Mouse (Mus musculus) frontal cortex, postnatal 36 days (tissue): ENCODE measurements around the gene Tmem132e.

Source experiments
- DNase-seq, 2 experiments: peaks; one replicate each; pipeline ENCODE4 v3.0.0; 2022; ENCODE audit warnings: low spot score in 2 of 2

The Tmem132e gene

DNA sequence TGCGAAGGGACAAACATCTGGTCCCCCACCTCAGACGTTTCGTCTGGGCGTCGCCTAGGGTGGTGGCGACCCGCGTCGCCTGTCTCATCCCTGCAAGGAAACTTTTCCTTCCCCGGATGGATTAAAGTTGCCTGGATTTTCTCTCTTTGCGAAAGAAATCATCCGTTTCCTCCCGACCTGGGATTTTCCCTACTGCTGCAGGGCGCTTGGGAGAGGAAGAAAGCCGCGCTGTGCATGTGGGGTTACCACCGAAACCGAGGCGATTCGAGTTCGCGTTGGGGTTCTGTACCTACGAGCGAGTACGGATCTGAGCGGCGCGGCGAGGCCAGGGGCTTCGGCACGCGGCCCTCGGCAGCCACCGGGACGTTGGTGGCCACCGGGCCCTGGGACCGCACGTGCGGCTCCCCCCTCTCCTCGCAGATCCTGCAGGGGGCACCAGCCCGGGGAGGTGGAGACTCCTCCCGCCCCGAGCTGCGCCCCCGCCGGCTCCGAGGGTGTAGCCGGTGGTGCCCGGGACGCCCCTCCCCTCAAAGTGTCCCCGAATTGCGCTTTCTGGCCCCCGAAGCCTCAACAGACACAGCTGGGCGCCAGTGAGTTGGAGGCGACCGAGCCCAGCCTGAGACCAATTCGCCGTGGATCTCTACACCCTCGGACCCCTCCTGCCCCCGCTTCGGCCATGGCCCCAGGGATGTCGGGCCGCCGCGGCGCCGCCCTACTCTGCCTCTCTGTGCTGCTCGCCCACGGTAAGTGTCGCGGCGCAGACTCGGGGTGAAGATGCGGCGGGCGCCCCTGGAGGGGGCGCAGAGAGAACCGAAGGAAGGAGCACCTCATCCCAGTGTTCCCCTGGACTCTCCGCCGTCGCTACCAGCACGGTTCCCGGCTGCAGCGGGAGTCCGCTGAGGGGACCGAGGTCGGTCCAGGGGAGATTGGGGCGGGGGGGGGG lies at the start of gene Tmem132e:
Gene Tmem132e (plus strand): TSS at position 530 of the 943 bp plus-strand sequence.
- DNase-seq = peak in 1 of 2 experiments; percentile 30

DNA sequence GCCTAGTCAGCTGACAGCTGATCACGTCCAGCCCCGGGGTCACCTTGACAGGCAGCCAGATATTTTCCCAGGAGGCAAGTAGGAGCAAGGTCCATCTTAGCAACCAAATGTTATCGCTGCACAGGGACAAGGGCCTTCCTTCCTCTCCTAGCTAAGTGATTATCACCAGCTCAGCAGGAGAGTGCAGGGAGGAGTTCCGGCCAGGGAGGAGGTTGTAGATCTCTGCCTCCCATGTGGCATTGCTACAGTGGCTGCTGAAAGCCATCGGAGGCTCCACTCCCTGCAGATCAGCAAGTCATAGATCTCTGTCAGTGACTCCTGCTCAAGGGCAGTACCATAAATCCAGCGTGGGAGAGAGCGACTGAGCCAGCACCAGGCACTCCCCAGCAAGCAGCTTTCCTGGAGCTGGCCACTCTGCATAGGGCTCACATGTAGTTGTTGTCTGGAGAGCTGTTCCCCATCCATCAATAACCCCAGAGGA lies 48.7 kb upstream of the Tmem132e start:
- DNase-seq = no peak

DNA sequence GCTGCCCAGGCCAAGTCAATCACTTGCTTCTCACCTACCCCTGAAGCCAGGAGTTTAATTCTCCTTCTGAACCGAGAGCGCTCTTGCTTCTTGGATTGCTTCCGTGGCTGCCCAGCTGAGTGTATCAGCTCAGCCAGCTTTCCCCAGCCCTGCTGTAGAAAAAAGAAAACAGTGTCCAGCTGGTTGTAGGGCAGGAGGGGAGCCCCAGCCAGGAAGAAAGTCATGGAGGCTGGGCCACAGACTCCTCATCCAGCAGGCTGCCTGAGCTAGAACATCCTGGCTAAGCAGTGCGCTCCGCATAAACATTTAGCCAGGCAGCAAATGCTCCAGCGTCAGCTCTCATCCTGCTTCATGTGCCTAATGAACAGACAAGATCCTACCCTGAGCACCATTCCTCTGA lies 48.3 kb upstream of the Tmem132e start:
- no peak for DNase-seq

GRCm38 (mm10) chr11:82340900-82341299 lies 47.8 kb upstream of the Tmem132e start:
- no peak for DNase-seq

- DNase-seq = peak; percentile 49 to 61
These were observed 37.7 kb upstream of the Tmem132e start for GRCm38 (mm10) chr11:82351039-82351438.

GRCm38 (mm10) chr11:82370151-82370550 lies 18.5 kb upstream of the Tmem132e start:
- no peak for DNase-seq

- DNase-seq = no peak
These were observed 17.1 kb upstream of the Tmem132e start for GRCm38 (mm10) chr11:82371577-82371976.

DNA sequence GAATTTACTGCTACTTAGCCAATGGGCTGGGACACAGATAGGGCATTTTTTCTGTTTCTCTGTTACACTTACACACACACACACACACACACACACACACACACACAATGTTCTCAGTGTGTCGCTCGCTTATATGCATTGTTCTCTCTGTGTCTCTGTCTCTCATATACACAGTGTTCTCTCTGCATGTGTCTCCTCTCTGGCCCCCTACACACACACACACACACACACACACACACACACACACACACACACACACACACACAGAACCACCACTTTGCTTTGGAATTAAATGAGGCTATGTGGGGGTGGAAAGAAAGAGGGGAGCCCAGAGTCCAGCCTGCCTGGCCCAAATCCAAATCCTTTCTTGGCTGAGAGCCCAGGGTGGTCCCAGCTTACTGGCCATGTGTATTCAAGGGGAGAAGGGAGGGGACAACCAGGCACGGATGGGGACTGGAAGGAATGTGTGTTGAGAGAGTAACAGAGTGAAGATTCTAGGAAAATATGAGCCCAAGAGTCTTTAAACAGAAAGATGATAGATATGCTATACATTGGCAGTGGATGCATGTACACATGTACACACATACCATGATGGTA lies 8.0 kb upstream of the Tmem132e start:
- no peak for DNase-seq

DNA sequence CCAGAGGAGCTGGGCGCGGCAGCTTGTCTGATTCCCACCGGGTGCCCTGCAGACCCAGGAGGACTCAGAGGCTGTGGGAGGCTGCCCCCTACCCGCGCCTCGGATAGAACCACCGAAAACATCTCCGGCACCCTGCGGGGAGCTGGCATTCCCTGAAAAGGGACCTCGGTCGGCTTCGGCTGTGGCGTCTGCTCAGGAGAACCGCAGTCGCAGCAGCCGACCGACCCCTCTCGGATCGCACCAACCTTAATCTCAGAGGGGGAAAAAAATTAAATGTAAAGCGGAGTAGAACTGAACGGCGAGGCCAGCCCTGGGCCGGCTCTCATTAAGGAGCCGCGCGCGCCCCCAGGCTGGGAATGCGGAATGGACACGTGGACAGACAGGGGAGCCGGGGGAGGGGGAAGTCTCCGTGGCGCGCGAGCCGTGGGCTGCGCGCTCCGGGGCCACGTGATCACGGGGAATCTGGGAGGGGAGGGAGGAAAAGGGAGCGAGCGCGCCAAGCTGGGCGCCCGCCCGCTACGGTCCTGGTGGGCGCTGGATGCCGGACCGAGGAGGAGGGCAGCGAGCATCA lies 1.6 kb upstream of the Tmem132e start:
- DNase-seq = peak; percentile 66 to 67

- DNase-seq = peak; percentile 13 to 27
These were observed 874 bp upstream of the Tmem132e start for GRCm38 (mm10) chr11:82387711-82388341.

DNA sequence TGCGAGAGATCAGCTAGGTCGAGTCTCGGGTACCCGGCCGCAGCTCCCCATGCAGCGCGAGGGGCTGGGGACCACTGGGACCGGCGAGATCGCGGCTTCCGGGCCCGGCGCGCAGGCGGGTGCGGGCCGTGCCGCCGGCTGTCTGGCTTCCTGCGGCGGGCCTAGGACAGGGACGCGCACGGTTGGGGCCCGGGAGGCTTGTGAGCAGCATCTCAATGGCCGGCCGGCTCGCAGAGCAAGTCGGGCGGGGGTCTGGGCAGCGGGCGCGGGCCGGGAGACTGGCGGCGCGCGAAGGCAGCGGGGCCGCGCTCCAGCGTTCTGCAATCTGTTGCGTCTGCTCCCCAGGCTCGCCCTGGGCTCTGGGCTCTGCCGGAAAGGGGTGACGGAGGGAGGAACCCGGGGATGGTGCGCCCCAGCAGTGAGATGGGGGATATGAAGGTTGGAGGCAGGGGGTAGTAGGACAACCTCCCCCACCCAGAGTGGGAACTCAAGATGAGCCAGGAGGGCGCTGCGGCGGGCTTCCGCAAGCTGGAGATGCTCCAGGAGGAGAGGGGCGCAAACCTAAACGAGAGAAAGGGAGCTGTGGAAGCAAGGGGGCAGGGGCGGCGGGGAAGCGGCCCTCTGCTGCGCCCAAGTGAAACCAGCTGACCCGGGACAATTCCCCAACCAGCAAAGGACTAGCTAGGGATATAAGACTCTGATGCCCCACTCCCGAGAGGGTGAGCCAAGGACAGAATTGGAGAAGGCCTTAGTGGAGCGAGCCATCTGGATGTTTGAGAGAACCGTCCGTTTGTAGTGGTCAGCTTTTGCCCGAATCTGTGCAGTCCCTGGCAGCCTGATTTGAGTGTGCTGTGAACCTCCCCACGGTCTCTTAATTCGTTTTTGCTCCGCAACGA lies 944 bp downstream of the Tmem132e start:
- DNase-seq = peak in 1 of 2 experiments; percentile 16

DNA sequence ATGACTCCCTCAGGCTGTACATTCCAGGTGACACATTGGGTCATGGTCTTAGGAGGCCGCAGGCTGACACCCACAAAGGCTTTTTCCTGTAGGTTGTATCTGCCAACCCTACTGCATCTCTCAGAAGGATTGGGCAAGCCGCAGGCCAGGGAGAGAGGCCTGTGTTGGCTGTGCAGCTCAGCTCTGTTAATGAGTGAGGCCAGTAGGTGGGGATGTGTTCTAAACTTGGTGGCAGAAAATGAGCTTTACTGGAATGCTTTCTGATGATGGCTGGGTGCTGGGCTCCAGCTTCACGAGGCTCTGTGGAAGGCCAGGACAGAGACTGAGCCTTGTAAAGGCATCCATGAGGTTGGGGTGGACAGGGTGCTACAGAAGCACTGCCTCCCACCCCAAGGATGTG lies 3.6 kb downstream of the Tmem132e start:
- DNase-seq = peak; percentile 21 to 33

GRCm38 (mm10) chr11:82399621-82400020 lies 10.9 kb downstream of the Tmem132e start:
- DNase-seq = no peak

- DNase-seq = no peak
These were observed 16.9 kb downstream of the Tmem132e start for GRCm38 (mm10) chr11:82405641-82406040.

DNA sequence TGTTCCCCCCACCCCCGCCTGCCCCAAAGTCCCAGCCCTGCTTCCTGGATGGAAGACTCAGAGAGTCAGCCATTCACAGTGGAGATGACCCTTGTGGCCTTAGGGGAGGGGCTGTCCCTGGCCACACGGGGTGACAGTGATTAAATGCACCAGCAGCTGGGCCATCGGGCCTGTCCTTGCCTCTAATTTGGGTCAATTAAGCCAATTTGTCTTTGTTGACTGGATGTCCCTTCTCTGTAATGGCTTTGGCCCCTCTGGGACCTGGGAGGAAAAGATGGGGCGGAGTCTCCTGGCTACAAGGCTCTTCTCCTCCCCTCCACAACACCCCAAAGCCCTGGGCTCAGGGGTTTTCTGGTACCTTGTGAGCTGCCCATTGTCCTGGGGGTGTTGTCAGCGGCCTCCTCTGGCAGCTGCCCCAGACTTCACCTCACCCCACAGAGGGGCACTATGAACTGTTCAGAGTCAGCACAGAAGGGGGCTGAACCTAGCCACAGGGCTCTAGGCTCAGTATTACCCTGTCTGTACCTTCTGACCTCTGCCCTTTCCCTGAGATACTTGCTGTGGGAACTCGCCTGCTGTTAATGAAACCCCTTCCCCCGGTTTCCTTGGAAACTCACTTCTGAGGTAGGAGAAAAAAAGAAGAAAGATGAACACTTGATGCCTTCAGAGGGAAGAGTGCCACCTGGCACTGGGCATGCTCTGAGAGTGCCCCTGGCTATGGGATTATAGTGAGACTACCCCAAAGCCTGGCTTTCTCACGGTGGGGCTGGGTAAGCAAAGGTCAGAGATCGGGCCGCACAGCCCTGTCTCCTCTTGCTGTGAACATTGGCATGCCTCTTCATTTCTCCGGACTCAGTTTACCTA lies 17.9 kb downstream of the Tmem132e start:
- DNase-seq = no peak

- DNase-seq = no peak
These were observed 23.8 kb downstream of the Tmem132e start for GRCm38 (mm10) chr11:82412496-82412895.

- DNase-seq = no peak
These were observed 29.8 kb downstream of the Tmem132e start for GRCm38 (mm10) chr11:82418337-82419041.

DNA sequence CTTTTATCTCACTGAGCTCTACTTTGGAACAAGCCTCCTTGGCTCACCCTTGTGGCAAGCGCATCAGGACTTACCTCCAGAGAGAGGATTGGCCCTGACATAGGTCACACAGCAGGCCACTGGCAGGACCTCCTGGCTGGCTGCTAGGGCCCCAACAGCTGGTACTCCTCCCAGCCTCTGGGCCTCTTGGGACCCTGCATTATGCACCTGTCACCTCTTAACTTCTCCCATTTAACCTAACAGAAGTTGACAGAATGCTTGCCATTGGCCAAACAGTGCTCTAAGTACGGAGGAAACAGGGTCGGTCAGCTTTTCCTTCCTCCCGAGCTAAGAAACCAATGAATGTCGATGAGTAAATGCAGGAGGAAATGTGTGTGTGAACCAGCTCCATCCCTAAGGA lies 33.2 kb downstream of the Tmem132e start:
- DNase-seq = no peak

- no peak for DNase-seq
These were observed 34.8 kb downstream of the Tmem132e start for GRCm38 (mm10) chr11:82423521-82423920.
